Mouse (Mus musculus): ENCODE data around the gene Zfp184. TPM values are rescaled to one million over a fixed set of nuclear protein-coding genes. Genes with fewer than 3 reads are reported as not detected.

Zfp184 gene
- polyA plus RNA-seq (2017; shearing (Covaris generic)): 0.17 TPM

DNA sequence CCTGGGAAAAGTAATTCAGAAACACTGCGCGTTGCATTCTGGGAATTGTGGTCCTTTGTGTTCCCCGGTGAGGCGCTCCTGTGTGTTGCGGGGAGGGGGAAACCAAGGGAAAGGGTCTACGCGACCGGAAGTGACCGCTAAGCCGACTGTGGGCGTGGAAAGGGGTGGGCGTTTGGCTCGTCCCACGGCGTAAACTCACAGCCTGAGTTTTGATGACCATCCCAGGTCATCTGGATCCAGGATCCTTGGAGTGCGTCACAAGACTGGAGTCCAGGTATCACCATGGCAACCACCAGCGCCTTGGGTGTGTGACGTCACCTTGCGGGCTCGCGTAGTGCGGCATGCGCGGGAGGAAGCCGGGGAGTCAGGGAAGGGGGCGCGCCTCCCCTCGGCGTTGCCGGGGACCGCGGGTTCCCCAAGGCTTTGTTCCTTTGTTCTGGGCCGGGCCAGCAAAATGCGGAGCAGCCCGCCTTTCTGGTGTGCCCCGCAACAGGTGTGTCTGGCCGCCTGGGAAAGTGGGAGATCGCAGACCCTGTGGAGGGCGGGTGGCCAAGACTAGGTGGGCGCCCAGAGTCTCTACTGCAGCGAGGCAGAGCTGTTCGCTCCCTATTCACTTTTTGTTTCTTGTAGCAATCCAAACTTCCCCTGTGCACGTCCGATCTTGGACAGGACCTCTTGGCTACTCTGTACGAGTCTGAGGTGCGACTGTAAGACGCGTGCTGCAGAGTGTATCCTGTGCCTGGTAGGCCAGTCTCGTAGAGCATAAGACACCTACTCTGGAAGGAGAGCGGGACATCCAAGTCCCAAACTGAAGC lies at the start of gene Zfp184:
TSS of gene Zfp184 (plus strand) at position 169 of the 815 bp plus-strand sequence.

DNA sequence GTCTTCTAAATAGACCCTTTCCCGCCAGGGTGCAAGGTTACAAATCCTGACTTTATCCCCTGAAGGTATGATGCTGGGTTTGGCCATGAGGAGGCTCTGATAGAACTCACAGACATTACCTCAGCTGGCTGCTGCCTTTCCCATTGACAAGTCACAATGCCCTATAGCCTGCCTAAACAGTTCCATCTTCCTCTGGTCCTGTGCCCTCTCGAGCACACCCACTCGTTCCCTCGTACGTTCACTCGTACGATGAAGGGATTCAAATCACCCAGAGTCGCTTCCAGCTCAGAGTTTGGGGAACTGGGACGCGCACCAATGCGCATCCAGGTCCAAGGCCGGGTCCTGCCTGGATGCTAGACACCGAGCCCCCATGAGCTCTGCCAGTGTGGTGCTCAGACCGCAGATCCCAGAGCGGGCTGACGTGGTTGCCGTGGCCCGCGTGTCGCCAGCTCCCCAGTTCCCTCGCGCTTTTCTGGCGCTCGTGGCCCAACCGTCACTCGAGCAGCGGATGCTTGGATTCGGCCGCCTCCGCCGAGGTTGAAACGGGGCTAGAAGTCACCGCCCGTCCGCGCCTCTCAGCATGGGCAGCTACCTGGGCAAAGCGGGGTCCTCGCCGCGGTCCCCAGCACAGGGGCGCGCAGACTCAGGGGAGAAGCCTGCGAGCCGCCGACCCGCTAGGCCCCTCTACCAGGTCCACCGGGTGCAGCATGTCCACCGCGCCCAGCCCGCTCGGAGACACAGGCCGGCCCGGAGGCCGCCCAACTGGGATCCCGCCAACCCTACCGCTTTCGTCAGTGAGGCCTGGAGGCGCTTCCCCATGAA lies 36.3 kb downstream of the Zfp184 start, which contains the start of gene Pom121l2:
TSS of gene Pom121l2 (plus strand) at position 214 of the 822 bp plus-strand sequence.

DNA sequence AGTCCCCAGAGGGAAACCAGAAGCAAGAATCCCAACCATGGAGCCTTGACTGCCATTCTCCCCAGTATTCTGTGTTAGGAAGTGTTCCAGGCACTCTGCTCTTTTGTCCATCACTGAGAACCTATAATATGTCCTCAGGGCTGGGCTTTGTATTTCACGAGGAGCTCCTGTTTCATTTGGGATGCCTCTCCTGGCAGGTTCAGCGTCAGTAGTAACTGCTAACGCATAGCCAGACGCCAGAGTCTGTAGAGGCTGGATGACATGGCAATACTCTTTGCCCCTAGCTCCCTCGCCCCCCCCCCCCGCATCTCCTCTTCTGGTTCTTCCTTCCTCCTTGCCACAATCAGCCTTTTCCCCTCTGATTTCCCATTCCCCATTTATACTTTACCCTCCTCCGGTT lies 64.7 kb downstream of the Zfp184 start, which contains the start of gene Prss16:
TSS of gene Prss16 (minus strand) at position 101 of the 400 bp plus-strand sequence.

Other genes starting within 250 kb of the Zfp184 start
- not detected for gene Olfr1359, start 247.0 kb upstream of the Zfp184 start, polyA plus RNA-seq (2017; shearing (Covaris generic))
- gene Hist1h2bl, start 229.0 kb upstream of the Zfp184 start, polyA plus RNA-seq (2017; shearing (Covaris generic)): not detected
- gene Hist1h2ai, start 228.7 kb upstream of the Zfp184 start, polyA plus RNA-seq (2017; shearing (Covaris generic)): not detected
- gene Hist1h3h, start 227.4 kb upstream of the Zfp184 start, polyA plus RNA-seq (2017; shearing (Covaris generic)): not detected
- not detected for gene Hist1h2bm, start 223.1 kb upstream of the Zfp184 start, polyA plus RNA-seq (2017; shearing (Covaris generic))
- not detected for gene Hist1h4j, start 210.0 kb upstream of the Zfp184 start, polyA plus RNA-seq (2017; shearing (Covaris generic))
- 25.5 TPM for gene Hist1h4k, start 194.6 kb upstream of the Zfp184 start, polyA plus RNA-seq (2017; shearing (Covaris generic))
- gene Hist1h2ak, start 191.3 kb upstream of the Zfp184 start, polyA plus RNA-seq (2017; shearing (Covaris generic)): not detected
- 4.6 TPM for gene Hist1h2bn, start 191.0 kb upstream of the Zfp184 start, polyA plus RNA-seq (2017; shearing (Covaris generic))
- 4.1 TPM for gene Hist1h1b, start 164.5 kb upstream of the Zfp184 start, polyA plus RNA-seq (2017; shearing (Covaris generic))
- gene Hist1h3i, start 161.7 kb upstream of the Zfp184 start, polyA plus RNA-seq (2017; shearing (Covaris generic)): 0.91 TPM
- not detected for gene Hist1h2an, start 157.9 kb upstream of the Zfp184 start, polyA plus RNA-seq (2017; shearing (Covaris generic))
- not detected for gene Hist1h2bp, start 157.6 kb upstream of the Zfp184 start, polyA plus RNA-seq (2017; shearing (Covaris generic))
- gene Hist1h2bq, start 134.9 kb upstream of the Zfp184 start, polyA plus RNA-seq (2017; shearing (Covaris generic)): 5.5 TPM
- gene Hist1h2ao, start 134.6 kb upstream of the Zfp184 start, polyA plus RNA-seq (2017; shearing (Covaris generic)): not detected
- 26.8 TPM for gene Hist1h4m, start 133.3 kb upstream of the Zfp184 start, polyA plus RNA-seq (2017; shearing (Covaris generic))
- not detected for gene Hist1h4n, start 112.9 kb upstream of the Zfp184 start, polyA plus RNA-seq (2017; shearing (Covaris generic))
- gene Hist1h2ap, start 111.6 kb upstream of the Zfp184 start, polyA plus RNA-seq (2017; shearing (Covaris generic)): 44.7 TPM
- 5.6 TPM for gene Hist1h2br, start 111.4 kb upstream of the Zfp184 start, polyA plus RNA-seq (2017; shearing (Covaris generic))
- gene Pom121l2, start 36.1 kb downstream of the Zfp184 start, polyA plus RNA-seq (2017; shearing (Covaris generic)): not detected
- 0.77 TPM for gene Prss16, start 64.6 kb downstream of the Zfp184 start, polyA plus RNA-seq (2017; shearing (Covaris generic))
- 1.9 TPM for gene Hist1h2ah, start 90.5 kb downstream of the Zfp184 start, polyA plus RNA-seq (2017; shearing (Covaris generic))
- not detected for gene Hist1h2bk, start 90.8 kb downstream of the Zfp184 start, polyA plus RNA-seq (2017; shearing (Covaris generic))
- gene Hist1h4i, start 96.3 kb downstream of the Zfp184 start, polyA plus RNA-seq (2017; shearing (Covaris generic)): 11.9 TPM
- gene Hist1h2ag, start 97.8 kb downstream of the Zfp184 start, polyA plus RNA-seq (2017; shearing (Covaris generic)): 1.5 TPM
- 2.9 TPM for gene Hist1h2bj, start 98.1 kb downstream of the Zfp184 start, polyA plus RNA-seq (2017; shearing (Covaris generic))
- gene Vmn1r188, start 139.3 kb downstream of the Zfp184 start, polyA plus RNA-seq (2017; shearing (Covaris generic)): not detected
- gene Vmn1r189, start 160.7 kb downstream of the Zfp184 start, polyA plus RNA-seq (2017; shearing (Covaris generic)): not detected
- not detected for gene Vmn1r191, start 238.9 kb downstream of the Zfp184 start, polyA plus RNA-seq (2017; shearing (Covaris generic))
- not detected for gene Vmn1r192, start 246.0 kb downstream of the Zfp184 start, polyA plus RNA-seq (2017; shearing (Covaris generic))

All from CD4-positive, CD25-positive, alpha-beta regulatory T cell, adult 9 weeks (primary cell).